Mouse (Mus musculus) c-Kit-positive CD71-negative TER-119-negative erythroid progenitor cells, embryonic 14.5 days (primary cell): ENCODE results near the gene Dsn1.

ENCODE experiments used
- DNase-seq: peaks from one replicate; pipeline ENCODE4 v3.0.0-alpha.2; 2013; ENCODE audit warnings: low read depth

Gene Dsn1

GRCm38 (mm10) chr2:157006511-157007233 is at the start of gene Dsn1:
Dsn1 (minus strand) TSS chr2:157007154.
- DNase-seq, result peak; percentile 84

GRCm38 (mm10) chr2:157055721-157056120 is 48.8 kb upstream of the Dsn1 start:
- no peak for DNase-seq

DNA sequence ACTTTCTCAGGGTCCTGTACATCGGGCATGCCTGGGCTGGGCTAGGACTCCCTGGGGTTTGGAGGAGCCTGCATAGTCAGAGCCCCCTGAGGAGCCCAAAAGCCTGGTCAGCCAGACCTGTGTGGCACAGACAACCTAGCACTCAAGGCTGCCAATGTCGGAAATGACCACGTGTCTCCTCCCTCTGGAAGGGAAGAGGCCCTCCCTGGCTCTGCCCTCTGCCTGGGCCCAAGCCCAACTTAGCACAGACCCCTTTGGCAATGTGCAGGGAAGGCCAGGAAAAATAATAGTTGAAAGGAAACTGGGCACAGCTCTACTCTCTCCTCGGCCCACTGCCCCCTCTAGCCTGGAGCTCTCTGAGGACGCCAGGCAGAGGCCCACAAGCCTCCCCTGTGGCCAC is 47.9 kb upstream of the Dsn1 start:
- no peak for DNase-seq

- no peak for DNase-seq
These were observed 47.3 kb upstream of the Dsn1 start for GRCm38 (mm10) chr2:157054297-157054696.

- DNase-seq, result no peak
These were observed 46.8 kb upstream of the Dsn1 start for GRCm38 (mm10) chr2:157053787-157054186.

GRCm38 (mm10) chr2:157053124-157053523 is 46.2 kb upstream of the Dsn1 start:
- DNase-seq, result no peak

- DNase-seq, result no peak
These were observed 45.5 kb upstream of the Dsn1 start for GRCm38 (mm10) chr2:157052448-157052847.

- DNase-seq, result no peak
These were observed 42.9 kb upstream of the Dsn1 start for GRCm38 (mm10) chr2:157049831-157050243.

DNA sequence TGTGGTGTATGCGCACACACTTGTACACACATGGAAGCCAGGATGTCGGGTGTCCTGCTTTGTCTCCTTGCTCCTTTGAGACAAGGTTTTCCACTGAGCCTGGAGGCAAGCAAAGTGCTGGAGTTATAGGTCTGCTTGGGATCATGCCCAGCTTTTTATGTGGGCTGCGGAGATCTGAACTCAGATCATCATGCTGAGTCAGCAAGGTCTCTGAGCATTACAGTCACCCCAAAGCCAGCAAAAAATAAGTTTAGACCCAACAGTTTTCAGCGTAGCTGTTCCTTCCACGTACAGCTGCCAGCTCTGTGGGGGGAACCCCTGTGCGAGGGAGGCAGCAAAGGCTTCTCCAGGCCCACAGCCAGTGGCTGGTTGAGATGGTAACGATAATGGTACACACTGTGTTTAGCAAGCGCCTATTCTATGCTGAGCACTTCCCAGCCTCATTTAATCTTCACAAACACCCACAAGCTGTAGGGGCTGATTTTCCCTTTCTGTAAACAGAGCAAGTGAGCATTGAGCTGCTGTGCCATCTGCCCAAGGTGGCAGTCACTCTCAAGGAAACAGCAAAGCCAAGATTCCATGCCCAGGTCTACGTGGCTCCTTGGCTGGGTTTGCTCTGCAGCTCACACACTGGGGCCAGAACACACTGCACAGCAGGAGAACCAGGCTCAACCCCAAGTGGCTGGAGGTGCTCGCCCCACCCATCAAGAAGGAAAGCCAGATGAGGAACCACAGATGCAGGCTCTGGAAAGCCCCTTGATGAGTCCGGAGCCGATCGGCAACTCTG is 41.6 kb upstream of the Dsn1 start:
- no peak for DNase-seq

DNA sequence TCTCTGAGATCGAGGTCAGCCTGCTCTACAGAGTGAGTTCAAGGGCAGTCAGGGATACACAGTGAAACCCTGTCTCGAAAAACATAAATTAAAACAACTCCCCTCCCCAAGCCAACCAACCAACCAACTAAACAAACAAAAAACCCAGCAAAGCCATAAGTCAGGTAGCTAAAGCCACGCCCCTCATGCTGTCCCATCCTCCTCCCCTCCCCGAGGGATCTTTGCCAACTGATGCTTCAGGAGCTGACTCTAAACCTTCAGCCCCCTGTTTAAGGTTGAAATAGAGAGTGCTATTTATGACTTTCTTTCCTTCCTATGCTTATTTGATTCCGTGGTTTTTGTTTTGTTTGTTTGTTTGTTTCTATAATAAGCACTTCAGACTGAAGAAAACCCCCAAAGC is 40.0 kb upstream of the Dsn1 start:
- DNase-seq, result no peak

- no peak for DNase-seq
These were observed 39.0 kb upstream of the Dsn1 start for GRCm38 (mm10) chr2:157045932-157046331.

GRCm38 (mm10) chr2:157043987-157044386 is 37.0 kb upstream of the Dsn1 start:
- no peak for DNase-seq

DNA sequence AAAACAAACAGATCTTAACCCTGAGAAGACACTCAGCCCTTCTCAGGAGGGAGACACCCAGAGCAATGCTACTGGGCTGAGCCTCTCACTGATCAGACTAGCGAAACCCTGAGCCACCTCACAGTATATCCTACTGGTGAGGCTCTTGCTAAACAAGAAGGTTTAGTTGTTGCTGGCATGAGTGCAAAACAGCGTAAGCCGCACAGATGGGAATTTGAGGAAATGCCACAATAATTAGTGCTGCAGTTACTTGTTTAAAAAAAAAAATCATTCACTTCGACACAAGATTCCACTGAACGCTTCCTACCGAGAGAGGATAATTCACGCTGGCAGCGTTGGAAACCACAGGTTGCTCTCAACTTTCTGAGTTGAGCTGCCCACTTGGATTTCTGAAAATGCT is 36.6 kb upstream of the Dsn1 start:
- DNase-seq, result no peak

DNA sequence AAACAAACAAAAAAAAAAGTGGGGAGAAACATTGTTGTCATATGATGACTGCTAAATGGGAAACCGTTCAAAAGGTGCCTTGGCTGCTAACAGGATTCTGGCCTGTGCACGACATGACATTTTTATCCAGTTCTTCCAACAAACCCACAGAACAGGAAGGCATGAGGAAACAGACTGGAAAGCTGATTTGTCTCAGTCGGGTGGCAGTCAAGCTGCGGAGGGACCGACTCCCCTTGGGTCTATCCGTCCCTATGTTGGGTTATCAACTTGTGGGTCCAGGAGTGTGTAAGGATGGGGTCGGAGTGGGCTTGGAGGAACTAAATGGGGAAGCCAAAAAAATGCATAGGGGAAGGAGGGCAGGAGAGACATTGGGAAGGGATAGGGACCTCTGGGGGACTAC is 34.5 kb upstream of the Dsn1 start:
- no peak for DNase-seq

- DNase-seq, result no peak
These were observed 33.7 kb upstream of the Dsn1 start for GRCm38 (mm10) chr2:157040649-157041046.

DNA sequence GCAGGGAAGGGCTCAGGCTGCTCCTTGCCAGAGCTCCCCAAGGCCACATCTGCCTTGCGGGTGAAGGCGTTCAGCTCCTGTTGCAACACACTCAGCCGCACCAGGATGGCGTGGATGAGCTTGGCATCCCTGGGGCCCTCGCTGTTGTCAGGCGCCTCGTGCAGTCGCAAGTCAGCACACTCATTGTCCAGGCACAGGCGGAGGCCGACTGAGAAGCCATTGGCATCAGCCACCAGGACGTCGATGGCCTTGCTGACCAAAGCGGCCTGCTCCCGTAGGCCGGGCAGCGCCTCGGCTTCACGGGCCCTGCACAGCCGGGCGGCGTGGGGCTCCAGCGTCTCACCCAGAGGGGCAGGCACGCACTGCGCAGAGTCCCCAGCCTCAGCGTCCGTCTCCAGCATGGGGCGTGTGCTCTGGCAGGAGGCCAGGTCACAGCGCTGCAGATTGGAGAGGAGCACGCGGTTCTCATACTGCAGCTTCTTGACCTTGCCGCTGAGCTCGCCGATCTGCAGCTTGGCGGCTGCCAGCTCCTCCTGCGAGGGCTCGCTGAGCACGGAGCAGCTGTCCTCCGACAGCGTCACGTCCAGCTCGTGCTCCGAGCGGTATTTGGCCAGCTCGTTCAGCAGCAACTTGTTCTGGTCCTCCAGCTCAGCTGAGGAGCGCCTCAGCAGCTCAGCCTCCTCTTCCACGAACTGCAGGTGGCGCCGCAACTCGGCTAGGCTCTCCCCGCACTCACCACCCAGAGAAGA is 33.1 kb upstream of the Dsn1 start:
- DNase-seq, result no peak

- DNase-seq, result no peak
These were observed 30.3 kb upstream of the Dsn1 start for GRCm38 (mm10) chr2:157037303-157037702.

- DNase-seq, result no peak
These were observed 29.4 kb upstream of the Dsn1 start for GRCm38 (mm10) chr2:157036400-157036799.

- no peak for DNase-seq
These were observed 28.4 kb upstream of the Dsn1 start for GRCm38 (mm10) chr2:157035371-157035770.

DNA sequence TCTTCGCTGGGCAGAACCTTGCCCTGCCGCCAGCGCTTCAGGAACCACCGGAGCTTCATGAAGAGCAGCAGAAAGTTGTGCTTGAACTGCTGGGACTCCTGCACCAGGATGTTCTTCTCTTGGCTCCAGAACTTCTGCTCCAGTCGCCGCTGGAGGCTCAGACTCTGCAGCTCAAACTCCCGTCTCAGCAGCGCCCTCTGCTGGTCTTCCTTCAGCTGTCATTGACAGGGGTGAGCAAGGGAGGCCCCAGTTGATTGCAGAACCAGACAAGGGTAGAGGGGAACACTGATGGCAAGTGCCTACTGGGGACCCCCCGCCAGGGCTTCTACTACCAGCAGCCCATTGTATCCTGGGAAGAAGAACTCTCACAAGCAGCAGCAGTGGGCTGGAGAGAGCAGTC is 23.9 kb upstream of the Dsn1 start:
- peak; percentile 82 for DNase-seq

DNA sequence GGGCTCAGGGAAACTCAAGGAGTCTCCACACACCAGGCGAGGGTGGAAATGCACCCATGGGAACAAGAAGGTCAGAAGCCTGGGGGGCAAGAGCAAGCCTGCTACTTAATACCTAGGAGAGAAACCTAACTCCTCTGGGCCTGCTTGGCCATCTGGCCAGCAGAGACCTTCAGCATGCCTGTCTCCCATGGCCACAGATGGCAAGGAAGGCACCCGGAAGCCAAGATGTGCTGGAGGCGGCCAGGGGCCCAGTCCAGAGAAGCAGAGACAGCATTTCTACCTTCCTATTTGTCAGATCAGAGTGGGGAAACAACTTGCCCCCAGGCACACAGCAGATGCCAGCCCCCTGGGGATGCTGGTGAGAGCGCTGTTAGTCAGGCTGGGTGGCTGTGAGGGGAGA is 21.3 kb upstream of the Dsn1 start:
- no peak for DNase-seq

GRCm38 (mm10) chr2:157027106-157028008 is 20.4 kb upstream of the Dsn1 start:
- no peak for DNase-seq
